Mouse (Mus musculus) forebrain, embryonic 14.5 days (tissue): ENCODE measurements at regions not wholly inside any gene's neighbourhood (a gene's known extent, or its start where the extent isn't known, plus 50 kb on each side); places are given as distances from the start of the nearest gene placed in this dataset.
A peak's percentile ranks its signal among the peaks of the same experiment; 100 is the strongest.
"Not testable (repeated sequence)": the region's sequence is repeated elsewhere in the genome, so short reads cannot be mapped to it uniquely, and the experiment has no call there.

Experiments used
- ATAC-seq: fragments of 200-750 bp; cut with Nextera tagmentation; 2 replicates; pipeline ENCODE4 v1.8.0; 2017; ENCODE audit warnings: mild to moderate bottlenecking, moderate library complexity
- DNase-seq: peaks from one replicate; pipeline ENCODE4 v3.0.0-alpha.2; 2015; ENCODE audit warnings: low spot score
- H3K27ac ChIP-seq: fragments of 300-500 bp; sonication (generic); 2 replicates; pipeline ENCODE4 v1.5.1; 2014; ENCODE audit warnings: low read depth, mild to moderate bottlenecking, control low read depth, low read length, moderate library complexity
- H3K27me3 ChIP-seq: fragments of 300-500 bp; sonication (generic); replicated peaks from 2 replicates; pipeline ENCODE4 v1.6.1; 2014; ENCODE audit warnings: low read length, control low read depth, mixed read lengths; ENCODE audit not compliant: control insufficient read depth, insufficient read depth
- H3K36me3 ChIP-seq: fragments of 300-500 bp; sonication (generic); 2 replicates; pipeline ENCODE4 v1.6.1; 2014; ENCODE audit warnings: low read length, control low read depth; ENCODE audit not compliant: control insufficient read depth, insufficient read depth
- H3K4me1 ChIP-seq: fragments of 300-500 bp; sonication (generic); 2 replicates; pipeline ENCODE4 v1.6.1; 2014; ENCODE audit warnings: antibody characterized with exemption, low read length, control low read depth; ENCODE audit not compliant: control insufficient read depth, insufficient read depth
- H3K4me2 ChIP-seq: fragments of 300-500 bp; sonication (generic); 2 replicates; pipeline ENCODE4 v1.6.1; 2014; ENCODE audit warnings: mild to moderate bottlenecking, control low read depth, low read length
- H3K4me3 ChIP-seq: fragments of 300-500 bp; sonication (generic); 2 replicates; pipeline ENCODE4 v1.5.1; 2014; ENCODE audit warnings: low read depth, low read length, control low read depth
- H3K9ac ChIP-seq: fragments of 300-500 bp; sonication (generic); 2 replicates; pipeline ENCODE4 v1.6.1; 2014; ENCODE audit warnings: mild to moderate bottlenecking, low read length, control low read depth, moderate library complexity
- H3K9me3 ChIP-seq: fragments of 300-500 bp; sonication (generic); replicated peaks from 2 replicates; pipeline ENCODE4 v1.6.1; 2016; ENCODE audit warnings: low read length, control low read depth, mixed read lengths; ENCODE audit not compliant: control insufficient read depth
- WGBS: fragments of 180-500 bp; shearing (Covaris S2); extraction: QIAGEN DNeasy Blood & Tissue Kit; methylation state at CpG from one replicate; pipeline ENCODE4 v1.1.7; 2014; 5-methylcytosine and 5-hydroxymethylcytosine counted together

- WGBS, result 91% methylated on average over 3 of the region's 3 CpGs
- no peak overlapping the region for H3K4me3 ChIP-seq
- H3K4me2 ChIP-seq, result no peak overlapping the region
- H3K9ac ChIP-seq, result no peak overlapping the region
- no peaks in the 10 kb centered on the region for H3K4me1 ChIP-seq
- no peaks in the 10 kb centered on the region for H3K36me3 ChIP-seq
- ATAC-seq (no peak), DNase-seq (no peak)
- no peaks in the 10 kb centered on the region for H3K27me3 ChIP-seq
- H3K9me3 ChIP-seq, result no peaks in the 10 kb centered on the region
- no peak overlapping the region for H3K27ac ChIP-seq
Observed at GRCm38 (mm10) chr8:96092931-96093330, 204.6 kb upstream of the Got2 start.

DNA sequence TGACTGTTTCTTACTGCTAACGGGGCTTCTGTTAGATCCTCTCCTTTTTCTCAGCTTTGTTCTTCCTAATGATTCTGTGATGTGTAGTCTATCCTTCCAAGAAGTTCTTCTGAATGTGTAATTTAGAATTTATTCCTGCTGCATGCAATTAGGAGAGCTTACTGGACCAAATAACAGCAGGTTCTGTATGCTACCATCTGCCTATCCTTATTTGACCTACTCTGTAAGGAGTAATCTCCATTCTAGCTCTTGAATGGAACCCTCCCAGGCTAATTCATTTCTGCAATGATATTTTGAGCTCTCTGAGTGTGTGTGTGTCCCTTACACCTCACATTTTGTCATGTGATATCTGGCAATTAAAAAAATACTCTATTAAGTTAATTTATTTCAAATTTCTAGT is 201.9 kb upstream of the Got2 start:
- H3K36me3 ChIP-seq, result no peaks in the 10 kb centered on the region
- DNase-seq, result no peak
- ATAC-seq, result no peak
- no peaks in the 10 kb centered on the region for H3K4me1 ChIP-seq
- no peak overlapping the region for H3K4me2 ChIP-seq
- H3K9ac ChIP-seq, result no peak overlapping the region
- no peak overlapping the region for H3K27ac ChIP-seq
- WGBS, result 81% methylated on average over 1 of the region's 1 CpGs
- no peak overlapping the region for H3K4me3 ChIP-seq
- no peaks in the 10 kb centered on the region for H3K27me3 ChIP-seq
- no peaks in the 10 kb centered on the region for H3K9me3 ChIP-seq

- Histone ChIP-seq H3K4me3 (no peak overlapping the region), H3K27me3 (no peaks in the 10 kb centered on the region), H3K9ac (no peak overlapping the region), H3K36me3 (no peaks in the 10 kb centered on the region), H3K27ac (no peak overlapping the region), H3K4me2 (no peak overlapping the region), H3K4me1 (no peaks in the 10 kb centered on the region), H3K9me3 (no peaks in the 10 kb centered on the region)
- DNase-seq, result no peak
- 83% methylated on average over 5 of the region's 5 CpGs for whole genome bisulfite sequencing
- ATAC-seq, result no peak
Observed at GRCm38 (mm10) chr8:96068306-96068705, 180.0 kb upstream of the Got2 start.

DNA sequence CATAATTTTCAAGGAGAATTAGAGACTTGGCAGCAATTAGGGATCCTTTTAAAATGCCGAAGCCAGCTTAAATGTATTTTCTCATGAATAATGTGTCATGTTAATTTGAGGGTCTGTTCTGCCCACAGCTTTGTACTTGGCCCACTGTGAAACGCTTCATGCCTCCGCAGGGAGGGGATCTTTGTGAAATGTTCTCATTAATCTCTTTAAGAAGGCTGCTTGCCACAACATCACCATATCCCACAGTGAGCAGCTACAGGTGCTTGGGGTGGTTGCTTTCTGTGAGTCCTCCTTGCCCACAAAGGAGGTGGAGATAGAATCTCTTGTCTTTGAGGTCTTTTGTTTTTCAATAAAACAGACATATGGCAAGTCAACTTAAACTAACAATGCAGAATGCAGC is 159.3 kb upstream of the Got2 start:
- Histone ChIP-seq H3K27ac (no peak overlapping the region), H3K36me3 (no peaks in the 10 kb centered on the region), H3K4me3 (no peak overlapping the region), H3K27me3 (no peaks in the 10 kb centered on the region), H3K9ac (no peak overlapping the region), H3K4me2 (no peak overlapping the region), H3K9me3 (no peaks in the 10 kb centered on the region), H3K4me1 (no peaks in the 10 kb centered on the region)
- DNase-seq (peak; percentile 26), ATAC-seq (peak; percentile 46; the same call in 1 of the 2 replicates)
- WGBS, result 11% methylated on average over 3 of the region's 3 CpGs

DNA sequence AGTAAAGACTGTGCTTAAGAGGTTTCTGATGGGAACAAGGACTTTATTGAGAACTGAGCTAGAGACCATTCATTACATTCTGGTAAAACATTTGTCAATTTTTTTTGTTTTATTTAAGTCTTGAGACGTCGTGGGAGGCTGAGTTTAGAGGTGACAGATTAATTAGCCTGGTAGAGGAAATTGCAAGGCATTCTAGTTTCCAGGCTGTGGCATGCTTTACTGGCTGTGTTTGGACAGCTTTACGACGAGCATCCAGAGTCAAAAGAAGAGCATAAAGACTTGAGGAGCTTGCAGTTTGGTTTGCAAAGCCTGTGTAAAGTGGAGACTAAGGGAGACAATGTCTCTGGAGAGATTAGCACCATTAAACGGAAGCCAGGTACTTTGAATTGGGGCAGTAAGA is 154.0 kb upstream of the Got2 start:
- no peak overlapping the region for H3K27ac ChIP-seq
- ATAC-seq (no peak), DNase-seq (no peak)
- H3K9ac ChIP-seq, result no peak overlapping the region
- no peaks in the 10 kb centered on the region for H3K36me3 ChIP-seq
- no peak overlapping the region for H3K4me2 ChIP-seq
- no peaks in the 10 kb centered on the region for H3K9me3 ChIP-seq
- no peak overlapping the region for H3K4me3 ChIP-seq
- 41% methylated on average over 5 of the region's 5 CpGs for WGBS
- H3K27me3 ChIP-seq, result no peaks in the 10 kb centered on the region
- no peaks in the 10 kb centered on the region for H3K4me1 ChIP-seq

- Histone ChIP-seq H3K9ac (no peak overlapping the region), H3K4me2 (no peak overlapping the region), H3K36me3 (no peaks in the 10 kb centered on the region), H3K9me3 (no peaks in the 10 kb centered on the region), H3K4me3 (no peak overlapping the region), H3K4me1 (no peaks in the 10 kb centered on the region), H3K27me3 (no peaks in the 10 kb centered on the region), H3K27ac (no peak overlapping the region)
- 70% methylated on average over 1 of the region's 1 CpGs for WGBS
- no peak for ATAC-seq
- DNase-seq, result no peak
Observed at GRCm38 (mm10) chr8:96040216-96040615, 151.9 kb upstream of the Got2 start.

DNA sequence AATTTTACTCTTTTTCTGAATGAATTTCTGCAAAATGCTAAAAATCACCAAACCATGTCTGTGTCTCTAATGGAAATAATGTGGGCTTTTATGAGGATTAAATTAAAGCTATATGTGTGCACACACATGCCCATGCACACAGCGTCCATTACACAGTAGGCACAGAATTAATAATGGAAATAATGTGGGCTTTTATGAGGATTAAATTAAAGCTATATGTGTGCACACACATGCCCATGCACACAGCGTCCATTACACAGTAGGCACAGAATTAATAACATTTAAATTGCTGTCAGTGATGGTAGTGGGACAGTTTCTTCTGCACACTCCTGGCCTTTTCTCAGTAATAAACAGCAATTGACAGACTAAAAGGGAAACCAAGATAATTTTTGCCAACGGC is 130.4 kb upstream of the Got2 start:
- H3K27ac ChIP-seq, H3K27me3 ChIP-seq, H3K4me1 ChIP-seq, H3K9me3 ChIP-seq, H3K4me2 ChIP-seq, H3K36me3 ChIP-seq, DNase-seq, ATAC-seq, H3K9ac ChIP-seq, H3K4me3 ChIP-seq: not testable (repeated sequence)
- 81% methylated on average over 3 of the region's 3 CpGs for WGBS

- Histone ChIP-seq H3K9me3 (no peaks in the 10 kb centered on the region), H3K36me3 (no peaks in the 10 kb centered on the region), H3K4me2 (no peak overlapping the region), H3K9ac (no peak overlapping the region), H3K27me3 (no peaks in the 10 kb centered on the region), H3K4me3 (no peak overlapping the region), H3K27ac (no peak overlapping the region), H3K4me1 (no peaks in the 10 kb centered on the region)
- DNase-seq (no peak), ATAC-seq (no peak)
- 86% methylated on average over 1 of the region's 1 CpGs for WGBS
Observed at GRCm38 (mm10) chr8:96012002-96012401, 123.7 kb upstream of the Got2 start.

DNA sequence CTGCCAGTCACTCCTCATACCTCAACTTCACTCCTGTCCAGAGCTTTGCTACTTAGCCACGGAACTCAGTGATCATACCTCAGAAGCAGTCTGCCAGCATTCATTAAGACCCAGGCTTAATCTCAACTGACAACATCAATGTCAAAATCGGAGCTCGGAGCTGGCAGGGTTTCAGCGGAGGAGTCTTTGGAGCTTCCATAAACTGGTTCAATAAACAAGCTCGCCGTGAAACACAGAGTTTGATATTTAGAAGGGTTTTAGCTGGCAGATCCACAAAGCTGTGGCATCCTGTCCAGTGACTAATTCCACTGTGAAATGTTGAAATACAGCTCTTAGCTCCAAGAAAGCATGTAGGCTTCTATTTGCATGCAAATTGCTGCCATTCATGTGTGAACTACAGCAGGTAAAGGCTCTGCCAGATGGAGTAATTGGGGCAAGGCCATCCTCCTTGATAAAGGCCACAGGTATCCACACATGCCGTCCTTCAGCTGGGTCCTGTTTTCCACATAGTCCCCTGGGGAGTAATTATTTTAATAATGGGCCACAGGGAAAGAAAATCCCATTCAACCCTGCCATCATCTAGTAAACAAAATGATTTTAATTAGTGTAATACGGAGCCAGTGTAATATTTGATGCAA is 103.6 kb upstream of the Got2 start:
- H3K4me3 ChIP-seq, result no peak overlapping the region
- H3K9me3 ChIP-seq, result no peaks in the 10 kb centered on the region
- peaks cover 8% of the 10 kb centered on the region for H3K4me1 ChIP-seq
- no peak overlapping the region for H3K9ac ChIP-seq
- H3K27me3 ChIP-seq, result no peaks in the 10 kb centered on the region
- 27% methylated on average over 8 of the region's 8 CpGs for WGBS
- H3K36me3 ChIP-seq, result no peaks in the 10 kb centered on the region
- no peak overlapping the region for H3K27ac ChIP-seq
- DNase-seq (peak; percentile 68), ATAC-seq (peak; percentile 70)
- H3K4me2 ChIP-seq, result no peak overlapping the region
